Mouse (Mus musculus): ENCODE results near the gene Pagr1b. TPM values are rescaled to one million over a fixed set of nuclear protein-coding genes. Genes with fewer than 3 reads are reported as not detected.

Gene Pagr1b
- total and polyA plus RNA-seq, 3 experiments, result not detected

GRCm38 (mm10) chr7:127024755-127025555 is 8.7 kb upstream of the Pagr1b start:
- TF ChIP-seq CTCF (IDR thresholded peaks at IDR 0.05), result peak; percentile 68
- peak; percentile 86 for TF ChIP-seq EP300 (IDR thresholded peaks at IDR 0.05; ENCODE audit: insufficient read depth, low read depth, low read length)
- peak; percentile 71 for TF ChIP-seq POLR2A (IDR thresholded peaks at IDR 0.05; ENCODE audit: insufficient read depth, low read depth, low read length)
- Histone ChIP-seq H3K27ac (peak overlapping the region; percentile 92), H3K4me3 (peak overlapping the region; percentile 56), H3K36me3 (ENCODE audit: control insufficient read depth, insufficient read depth, low read length) (peaks cover 3% of the 10 kb centered on the region; the same call in 1 of the 2 replicates), H3K79me2 (replicated peaks; ENCODE audit: control insufficient read depth, insufficient read depth, low read length) (no peaks in the 10 kb centered on the region), H3K27me3 (ENCODE audit: control insufficient read depth, insufficient read depth, low read length) (no peaks in the 10 kb centered on the region), H3K4me1 (ENCODE audit: control insufficient read depth, insufficient read depth, low read length) (peaks cover 10% of the 10 kb centered on the region), H3K9ac (ENCODE audit: low read depth, low read length) (peak overlapping the region; percentile 98)
- intact Hi-C loops (cut with DNase I), result loop anchor here (1.0 to 5.0 kb wide), 3 partner anchors 8 to 143 kb away; partner anchors contain the start of genes Pagr1a and Taok2
- WGBS, result 6% methylated on average over 30 of the region's 30 CpGs
- peak; percentile 83 to 87 for DNase-seq

- no peaks in the 10 kb centered on the region for H3K27me3 ChIP-seq (ENCODE audit: control insufficient read depth, insufficient read depth, low read length)
- no peak overlapping the region for H3K4me3 ChIP-seq
- TF ChIP-seq EP300 (IDR thresholded peaks at IDR 0.05; ENCODE audit: insufficient read depth, low read depth, low read length) (no peak), POLR2A (IDR thresholded peaks at IDR 0.05; ENCODE audit: insufficient read depth, low read depth, low read length) (0 out of 2 replicates have a peak, but pooled peaks have one; percentile 9)
- WGBS, result 46% methylated on average over 19 of the region's 19 CpGs
- H3K79me2 ChIP-seq (replicated peaks; ENCODE audit: control insufficient read depth, insufficient read depth, low read length), result no peaks in the 10 kb centered on the region
- H3K4me1 ChIP-seq (ENCODE audit: control insufficient read depth, insufficient read depth, low read length), result peaks cover 10% of the 10 kb centered on the region
- 0 out of 2 replicates have a peak overlapping the region, but pooled peaks have one; percentile 1 for H3K9ac ChIP-seq (ENCODE audit: low read depth, low read length)
- intact Hi-C loops (cut with DNase I), result no loop called here
- H3K27ac ChIP-seq, result peak overlapping the region; percentile 92
- H3K36me3 ChIP-seq (ENCODE audit: control insufficient read depth, insufficient read depth, low read length), result peaks cover 3% of the 10 kb centered on the region; the same call in 1 of the 2 replicates
- peak in 1 of 2 experiments; percentile 15 for DNase-seq
Measured at GRCm38 (mm10) chr7:127023896-127024690, 7.8 kb upstream of the Pagr1b start.

- TF ChIP-seq CTCF (IDR thresholded peaks at IDR 0.05) (no peak), POLR2A (IDR thresholded peaks at IDR 0.05; ENCODE audit: insufficient read depth, low read depth, low read length) (no peak)
- DNase-seq, result peak in 1 of 2 experiments; percentile 22
- Histone ChIP-seq H3K79me2 (replicated peaks; ENCODE audit: control insufficient read depth, insufficient read depth, low read length) (no peaks in the 10 kb centered on the region), H3K9ac (ENCODE audit: low read depth, low read length) (peak overlapping the region; percentile 4; the same call in 1 of the 2 replicates), H3K4me1 (ENCODE audit: control insufficient read depth, insufficient read depth, low read length) (peaks cover 10% of the 10 kb centered on the region), H3K27me3 (ENCODE audit: control insufficient read depth, insufficient read depth, low read length) (no peaks in the 10 kb centered on the region), H3K27ac (no peak overlapping the region), H3K36me3 (ENCODE audit: control insufficient read depth, insufficient read depth, low read length) (peaks cover 3% of the 10 kb centered on the region; the same call in 1 of the 2 replicates), H3K4me3 (no peak overlapping the region)
- intact Hi-C loops (cut with DNase I), result no loop called here
- WGBS, result 73% methylated on average over 13 of the region's 13 CpGs
Measured at GRCm38 (mm10) chr7:127023272-127023691, 7.0 kb upstream of the Pagr1b start.

- Histone ChIP-seq H3K79me2 (replicated peaks; ENCODE audit: control insufficient read depth, insufficient read depth, low read length) (no peaks in the 10 kb centered on the region), H3K27ac (no peak overlapping the region), H3K36me3 (ENCODE audit: control insufficient read depth, insufficient read depth, low read length) (peaks cover 3% of the 10 kb centered on the region; the same call in 1 of the 2 replicates), H3K4me1 (ENCODE audit: control insufficient read depth, insufficient read depth, low read length) (peaks cover 7% of the 10 kb centered on the region), H3K4me3 (no peak overlapping the region), H3K9ac (ENCODE audit: low read depth, low read length) (no peak overlapping the region), H3K27me3 (ENCODE audit: control insufficient read depth, insufficient read depth, low read length) (no peaks in the 10 kb centered on the region)
- 81% methylated on average over 7 of the region's 7 CpGs for WGBS
- TF ChIP-seq CTCF (IDR thresholded peaks at IDR 0.05) (no peak), POLR2A (IDR thresholded peaks at IDR 0.05; ENCODE audit: insufficient read depth, low read depth, low read length) (no peak), EP300 (IDR thresholded peaks at IDR 0.05; ENCODE audit: insufficient read depth, low read depth, low read length) (no peak)
- intact Hi-C loops (cut with DNase I), result no loop called here
- DNase-seq, result no peak
Measured at GRCm38 (mm10) chr7:127022528-127023271, 6.4 kb upstream of the Pagr1b start.

Measured in heart, adult 2 months (tissue).